Mouse (Mus musculus): Measurements from ENCODE around the gene Zbtb7b.

Gene Zbtb7b

GRCm38 (mm10) chr3:89337062-89337720 is 57.4 kb downstream of the Zbtb7b start:
- no peak for DNase-seq (ENCODE audit: low spot score in 2 of 2)

- DNase-seq (ENCODE audit: low spot score in 2 of 2), result no peak
Observed at GRCm38 (mm10) chr3:89336529-89336928, 58.0 kb downstream of the Zbtb7b start.

- DNase-seq (ENCODE audit: low spot score in 2 of 2), result no peak
Observed at GRCm38 (mm10) chr3:89333053-89333452, 61.5 kb downstream of the Zbtb7b start.

- DNase-seq (ENCODE audit: low spot score in 2 of 2), result no peak
Observed at GRCm38 (mm10) chr3:89332476-89332875, 62.1 kb downstream of the Zbtb7b start.

GRCm38 (mm10) chr3:89332013-89332412 is 62.6 kb downstream of the Zbtb7b start:
- DNase-seq (ENCODE audit: low spot score in 2 of 2), result no peak

- no peak for DNase-seq (ENCODE audit: low spot score in 2 of 2)
Observed at GRCm38 (mm10) chr3:89331561-89331960, 63.0 kb downstream of the Zbtb7b start.

- DNase-seq (ENCODE audit: low spot score in 2 of 2), result no peak
Observed at GRCm38 (mm10) chr3:89330948-89331347, 63.6 kb downstream of the Zbtb7b start.

- DNase-seq (ENCODE audit: low spot score in 2 of 2), result no peak
Observed at GRCm38 (mm10) chr3:89330346-89330745, 64.2 kb downstream of the Zbtb7b start.

GRCm38 (mm10) chr3:89328623-89329022 is 66.0 kb downstream of the Zbtb7b start:
- DNase-seq (ENCODE audit: low spot score in 2 of 2), result no peak
